Mouse (Mus musculus): ENCODE measurements around the gene Clec3a.
A peak's percentile ranks its signal among the peaks of the same experiment; 100 is the strongest.

The Clec3a gene

GRCm38 (mm10) chr8:114417786-114418185 lies at the start of gene Clec3a:
TSS of gene Clec3a (plus strand) at chr8:114418086.
- no peak for DNase-seq (ENCODE audit: low spot score)

- DNase-seq (ENCODE audit: low spot score) = peak; percentile 72
These were observed 48.6 kb upstream of the Clec3a start for GRCm38 (mm10) chr8:114369038-114369976.

DNA sequence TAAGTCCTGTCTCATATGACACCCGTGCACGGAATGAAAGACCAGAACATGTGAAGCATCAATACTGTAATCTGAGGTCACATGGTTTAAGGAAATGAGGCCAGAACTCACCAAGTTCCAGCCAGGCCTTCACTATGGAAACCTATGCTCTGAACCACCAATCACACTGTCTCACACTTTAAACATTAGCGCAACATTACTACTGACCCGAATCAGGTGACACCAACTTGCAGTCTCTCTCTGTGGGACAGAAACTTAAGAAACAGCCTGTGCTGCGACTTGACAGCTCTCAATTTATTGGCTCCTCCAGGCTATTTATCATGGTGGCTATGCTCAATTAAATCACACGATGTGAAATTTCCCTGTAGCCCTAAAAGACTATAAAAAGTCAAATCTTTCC lies 43.5 kb upstream of the Clec3a start:
- no peak for DNase-seq (ENCODE audit: low spot score)

DNA sequence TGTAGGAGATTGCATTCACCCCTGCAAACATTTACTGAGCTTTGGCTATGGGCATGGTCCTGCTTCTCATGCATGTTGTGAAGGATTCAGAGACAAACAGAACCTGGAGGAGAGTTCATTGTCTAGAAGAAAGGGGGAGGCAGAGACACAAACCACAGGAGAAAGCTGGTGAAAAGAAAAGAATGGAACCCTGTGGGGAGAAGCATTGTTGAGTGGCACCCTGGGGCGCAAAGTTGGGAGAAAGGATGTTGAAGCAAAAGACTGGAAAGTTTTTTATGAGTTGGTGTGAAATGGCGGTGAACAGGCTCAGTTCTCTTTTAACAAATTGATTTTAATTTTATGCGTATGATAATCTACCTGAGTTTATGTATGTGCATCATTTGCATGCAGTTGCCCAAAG lies 33.7 kb upstream of the Clec3a start:
- no peak for DNase-seq (ENCODE audit: low spot score)

- no peak for DNase-seq (ENCODE audit: low spot score)
These were observed 30.4 kb upstream of the Clec3a start for GRCm38 (mm10) chr8:114387494-114387893.

DNA sequence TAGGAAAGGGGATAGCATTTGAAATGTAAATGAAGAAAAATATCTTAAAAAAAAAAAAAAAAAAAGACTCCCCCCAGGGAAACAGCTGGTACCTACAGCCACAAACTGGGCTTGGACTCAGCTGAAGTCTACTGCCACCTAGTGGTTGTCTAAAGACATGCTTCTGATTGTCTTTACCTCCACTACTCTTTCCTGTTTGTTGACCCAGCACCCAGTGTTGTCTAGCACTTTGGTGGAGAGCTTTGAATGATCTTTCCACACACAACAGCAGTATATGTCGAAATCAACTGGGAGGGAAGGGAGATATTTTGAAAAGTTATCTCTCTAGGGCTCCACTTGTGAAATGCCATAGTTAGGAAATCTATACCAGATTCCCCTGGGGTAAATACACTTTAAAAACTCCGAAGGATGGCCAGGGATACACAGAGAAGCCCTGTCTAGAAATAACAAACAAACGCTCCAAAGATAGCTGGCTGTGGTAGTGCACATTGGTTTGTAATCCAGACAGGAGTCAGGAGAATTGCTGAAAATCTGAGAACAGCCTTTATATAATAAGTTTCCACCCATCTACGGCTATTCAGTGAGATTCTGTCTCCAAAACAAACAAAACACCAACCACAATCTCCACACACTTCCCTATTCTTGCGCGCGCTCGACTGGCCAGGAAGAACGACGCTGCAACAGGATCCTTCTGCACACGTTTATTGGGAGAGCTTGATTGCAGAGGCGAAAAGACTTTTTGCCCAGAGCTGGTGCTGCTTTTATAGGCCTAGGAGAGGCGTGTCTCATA lies 27.2 kb upstream of the Clec3a start:
- DNase-seq (ENCODE audit: low spot score) = no peak

- no peak for DNase-seq (ENCODE audit: low spot score)
These were observed 19.6 kb upstream of the Clec3a start for GRCm38 (mm10) chr8:114398326-114398725.

DNA sequence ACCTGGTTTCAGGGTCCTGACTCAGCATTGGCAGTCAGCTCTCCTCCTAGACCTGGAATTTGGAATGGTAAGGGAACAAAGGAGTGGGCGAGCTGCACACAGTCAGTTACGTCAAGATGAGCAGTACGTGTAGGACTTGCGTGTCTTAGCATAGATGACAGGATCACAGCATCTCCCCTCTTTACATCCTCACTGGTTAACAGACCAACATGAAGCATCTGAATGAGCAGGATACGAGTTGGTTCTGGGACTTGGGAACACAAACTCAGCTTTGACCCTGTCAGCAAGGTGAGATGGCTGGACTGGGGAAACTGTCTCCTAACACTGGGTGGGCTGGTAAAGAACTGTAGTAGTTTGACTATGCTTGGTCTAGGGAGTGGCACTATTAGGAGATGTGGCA lies 18.6 kb upstream of the Clec3a start:
- no peak for DNase-seq (ENCODE audit: low spot score)

- no peak for DNase-seq (ENCODE audit: low spot score)
These were observed 16.2 kb upstream of the Clec3a start for GRCm38 (mm10) chr8:114401679-114402078.

- no peak for DNase-seq (ENCODE audit: low spot score)
These were observed 6.5 kb upstream of the Clec3a start for GRCm38 (mm10) chr8:114411421-114411820.

DNA sequence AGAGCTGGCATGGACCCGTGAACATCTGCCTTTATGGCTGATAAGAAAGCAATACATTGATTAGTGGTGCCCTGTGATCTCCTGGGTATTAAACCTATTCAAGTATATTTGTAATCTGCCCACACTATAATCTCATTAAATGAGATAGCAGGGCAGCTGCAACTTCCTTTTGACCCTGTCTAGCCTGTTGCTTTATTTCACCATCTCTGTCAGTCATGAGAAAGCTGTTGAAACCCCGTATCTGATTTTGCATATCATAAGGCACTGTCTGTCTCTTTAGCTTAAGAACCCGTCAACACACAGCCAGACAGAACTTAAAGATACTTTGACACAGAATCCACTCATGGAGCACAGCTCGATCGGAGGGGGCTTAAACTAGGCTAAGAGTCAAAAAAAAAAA lies 600 bp downstream of the Clec3a start:
- no peak for DNase-seq (ENCODE audit: low spot score)

DNA sequence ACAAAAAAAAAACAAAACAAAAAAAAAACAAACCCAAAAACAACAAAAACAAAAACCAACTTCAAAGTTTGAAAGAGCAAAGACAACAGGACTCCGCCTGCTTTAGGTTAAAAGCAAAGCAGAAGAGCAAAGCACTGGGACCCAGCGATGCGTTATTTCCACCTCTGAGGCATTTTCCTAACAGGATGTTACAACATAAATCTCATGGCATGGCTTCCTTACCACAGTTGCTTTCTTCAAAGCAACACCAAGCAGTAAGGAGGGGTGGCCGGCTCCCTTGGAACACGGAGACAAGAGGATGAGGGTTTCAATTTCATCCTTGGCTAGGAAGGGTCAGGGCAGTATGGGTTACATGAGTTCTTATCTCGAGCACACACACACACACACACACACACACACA lies 1.0 kb downstream of the Clec3a start:
- no peak for DNase-seq (ENCODE audit: low spot score)

GRCm38 (mm10) chr8:114421544-114421943 lies 3.7 kb downstream of the Clec3a start:
- no peak for DNase-seq (ENCODE audit: low spot score)

DNA sequence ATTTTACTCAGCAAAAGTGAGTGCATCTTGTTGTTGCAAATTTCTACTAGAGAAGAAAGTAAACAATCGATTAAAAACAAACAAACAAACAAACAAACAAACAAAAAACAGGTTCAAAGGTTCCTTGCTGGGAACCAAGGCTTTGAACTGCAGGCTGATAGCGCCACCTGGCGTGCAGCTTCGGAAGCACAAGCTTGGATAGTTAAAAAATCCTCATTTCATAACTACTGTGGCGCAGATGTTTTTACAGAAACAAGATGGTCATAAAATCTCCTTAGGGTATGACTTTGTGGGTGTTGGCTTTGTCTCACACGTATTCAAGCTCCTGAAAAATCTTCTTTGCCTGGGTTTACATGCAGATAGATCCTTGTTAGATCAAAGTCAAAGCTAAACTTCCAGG lies 20.4 kb downstream of the Clec3a start:
- DNase-seq (ENCODE audit: low spot score) = peak; percentile 59

- DNase-seq (ENCODE audit: low spot score) = peak; percentile 100
These were observed 21.7 kb downstream of the Clec3a start, which contains the start of gene Wwox for GRCm38 (mm10) chr8:114439334-114440204. TSS of gene Wwox (plus strand) at chr8:114439655.

DNA sequence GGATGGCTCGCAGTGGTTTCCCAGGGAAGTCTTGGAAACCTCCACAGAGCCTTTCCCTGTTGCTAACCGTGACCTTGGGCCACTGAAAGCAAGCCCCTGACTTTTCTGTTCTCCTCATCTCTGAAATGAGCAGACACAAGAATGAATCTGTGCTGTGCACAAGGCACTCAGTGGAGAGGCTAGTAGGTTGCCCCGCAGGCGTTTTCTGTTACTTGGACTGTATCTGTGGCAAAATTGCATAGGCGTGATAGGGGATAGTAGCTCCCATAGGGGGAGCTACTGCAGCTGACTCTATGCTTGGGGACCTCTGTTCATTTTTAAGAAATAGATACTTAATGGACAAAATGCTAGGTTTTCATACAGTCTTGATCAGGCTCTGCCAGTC lies 22.3 kb downstream of the Clec3a start:
- DNase-seq (ENCODE audit: low spot score) = no peak

- no peak for DNase-seq (ENCODE audit: low spot score)
These were observed 23.7 kb downstream of the Clec3a start for GRCm38 (mm10) chr8:114441616-114442015.

GRCm38 (mm10) chr8:114446884-114447283 lies 29.0 kb downstream of the Clec3a start:
- DNase-seq (ENCODE audit: low spot score) = no peak

- DNase-seq (ENCODE audit: low spot score) = no peak
These were observed 34.4 kb downstream of the Clec3a start for GRCm38 (mm10) chr8:114452278-114452677.

DNA sequence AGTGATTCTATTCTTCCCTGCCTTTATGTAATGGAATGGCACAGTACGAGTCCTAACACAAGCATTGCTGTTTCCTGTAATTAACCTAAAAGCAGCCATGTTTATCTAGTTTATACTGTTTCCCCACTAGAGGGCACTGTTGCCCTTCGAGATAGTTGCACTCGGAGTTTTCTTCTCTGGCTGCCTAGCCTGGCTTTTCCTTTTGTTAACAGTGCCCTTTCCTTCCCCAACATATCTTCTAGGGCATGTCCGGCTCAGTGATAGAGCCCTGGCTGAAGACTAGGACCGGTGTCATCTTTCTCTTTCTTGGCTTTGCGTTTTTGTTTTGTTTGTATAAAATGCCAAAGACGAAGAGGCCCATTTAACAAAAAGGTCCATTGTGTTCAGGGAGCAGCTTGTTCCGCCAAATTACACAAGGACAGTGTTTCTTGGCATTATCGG lies 34.9 kb downstream of the Clec3a start:
- DNase-seq (ENCODE audit: low spot score) = peak; percentile 64

GRCm38 (mm10) chr8:114455302-114455701 lies 37.4 kb downstream of the Clec3a start:
- no peak for DNase-seq (ENCODE audit: low spot score)

- no peak for DNase-seq (ENCODE audit: low spot score)
These were observed 38.1 kb downstream of the Clec3a start for GRCm38 (mm10) chr8:114455953-114456352.
